Mouse (Mus musculus) spleen, postnatal 4 days (tissue): Measurements from ENCODE around the gene Als2cl.

Experiments
- DNase-seq, 2 experiments: peaks; one replicate each; pipeline ENCODE4 v3.0.0; 2022; ENCODE audit warnings: low spot score in 2 of 2

Als2cl gene

GRCm38 (mm10) chr9:110916786-110917185 lies 37.1 kb downstream of the Als2cl start, which contains the start of gene Fam240a:
Gene Fam240a, minus strand, starts transcription at chr9:110916861.
- no peak for DNase-seq

GRCm38 (mm10) chr9:110920665-110921419 lies 41.2 kb downstream of the Als2cl start:
- DNase-seq, result no peak

DNA sequence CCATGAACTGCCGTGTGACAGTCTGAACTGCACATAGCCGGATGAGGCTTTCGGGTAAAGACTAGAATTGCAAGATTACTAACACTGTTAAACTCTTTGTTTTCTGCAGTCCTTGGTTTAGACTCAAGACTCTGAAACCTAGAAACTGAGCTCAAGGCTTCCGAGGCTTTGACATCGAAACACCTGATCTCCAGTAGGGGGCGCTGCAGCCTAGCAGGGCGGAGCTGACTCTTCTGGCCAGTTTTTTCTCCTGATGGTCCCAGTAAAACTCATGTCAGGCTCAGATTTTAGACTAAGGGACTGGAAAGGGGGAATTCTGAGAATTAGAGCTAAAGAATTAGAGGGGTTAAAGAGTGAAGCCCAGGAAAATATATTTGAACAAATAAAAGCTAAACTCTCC lies 43.1 kb downstream of the Als2cl start:
- peak; percentile 53 to 84 for DNase-seq

- no peak for DNase-seq
Measured at GRCm38 (mm10) chr9:110931573-110931972, 51.9 kb downstream of the Als2cl start.

DNA sequence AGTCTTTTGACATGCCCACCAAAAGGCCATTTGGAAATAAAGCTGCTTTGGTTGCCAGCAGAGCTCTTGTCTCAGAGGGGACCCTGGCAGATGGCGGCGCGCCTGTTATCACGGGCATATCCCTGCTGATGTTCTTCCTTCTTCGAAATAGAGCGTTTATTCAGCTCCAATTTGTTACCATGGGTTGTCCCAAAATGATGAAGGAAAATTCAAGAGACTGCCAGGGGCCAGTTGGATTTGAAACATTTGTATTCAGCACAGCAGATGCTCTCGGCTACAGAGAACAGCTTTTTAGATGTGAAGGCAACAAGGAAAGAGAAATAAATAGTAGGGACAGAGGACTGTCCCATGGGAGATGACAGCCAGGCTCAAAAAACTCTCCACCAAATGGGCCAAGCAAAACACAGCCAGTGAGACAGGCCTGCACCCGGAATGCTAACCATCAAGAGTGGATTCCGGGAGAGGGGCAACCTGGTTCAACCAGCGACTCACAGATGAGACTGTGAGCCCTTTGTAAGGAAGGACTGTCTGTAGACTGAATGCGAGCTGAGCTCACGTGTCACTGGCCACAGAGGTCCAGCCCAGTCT lies 54.3 kb downstream of the Als2cl start:
- no peak for DNase-seq

DNA sequence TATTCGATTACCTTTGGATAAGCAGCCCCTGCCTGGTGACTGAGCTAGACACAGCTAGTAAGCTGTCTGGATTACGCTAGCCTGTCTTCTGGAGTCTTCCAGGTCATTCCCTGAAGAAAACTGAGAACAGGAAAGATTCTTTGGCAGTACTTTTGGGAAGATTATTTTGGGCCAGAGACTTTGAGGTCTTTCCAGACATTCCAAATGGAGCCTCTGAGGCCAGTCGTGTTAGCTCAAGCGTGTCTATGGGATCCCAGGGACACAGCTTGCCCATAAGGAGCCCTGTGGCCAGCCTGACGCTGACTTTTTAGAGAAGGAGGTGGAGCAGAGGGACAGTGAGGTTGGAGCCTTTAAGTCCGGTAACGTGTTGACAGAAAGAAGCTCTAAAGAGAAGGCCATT lies 56.3 kb downstream of the Als2cl start:
- DNase-seq, result no peak

DNA sequence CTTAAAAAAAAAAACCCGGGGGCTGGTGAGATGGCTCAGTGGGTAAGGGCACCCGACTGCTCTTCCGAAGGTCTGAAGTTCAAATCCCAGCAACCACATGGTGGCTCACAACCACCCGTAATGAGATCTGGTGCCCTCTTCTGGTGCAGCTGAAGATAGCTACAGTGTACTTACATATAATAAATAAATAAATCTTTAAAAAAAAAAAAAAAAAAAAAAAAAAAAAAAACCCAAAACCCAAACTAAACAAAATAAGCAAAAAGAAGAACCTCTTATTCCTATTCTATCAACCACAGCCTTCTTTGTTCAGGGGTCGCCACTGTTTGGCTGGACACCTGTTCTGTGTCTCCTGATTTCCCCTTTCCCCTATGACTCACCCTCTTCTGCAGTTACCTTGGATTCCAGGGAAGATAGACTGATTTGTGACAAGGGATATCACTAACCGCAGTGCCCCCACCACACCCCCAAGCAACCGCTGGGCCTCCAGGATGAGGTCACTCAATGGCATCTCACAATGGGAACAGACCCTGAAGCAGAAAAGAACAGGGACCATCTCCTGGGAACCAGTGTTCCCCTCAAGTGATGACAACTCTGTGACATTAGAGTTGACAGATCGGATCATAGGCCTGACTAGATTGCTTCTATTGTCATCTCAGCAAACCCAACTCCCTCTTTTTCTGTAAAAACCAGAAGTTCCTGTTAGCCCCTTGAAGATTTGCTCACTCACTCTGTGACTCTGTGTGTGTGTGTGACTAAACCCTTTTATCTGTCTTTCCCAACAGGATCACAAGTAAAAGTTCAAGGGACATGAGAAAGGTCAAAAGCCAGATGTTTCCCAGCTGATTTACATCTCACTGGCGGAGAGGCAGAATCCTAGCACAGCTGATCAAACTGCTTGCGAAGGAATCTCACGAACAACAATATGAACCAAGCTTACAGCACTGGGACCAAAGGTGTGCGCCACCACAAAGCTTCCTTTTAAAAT lies 58.1 kb downstream of the Als2cl start:
- DNase-seq, result no peak

- no peak for DNase-seq
Measured at GRCm38 (mm10) chr9:110944265-110944664, 64.6 kb downstream of the Als2cl start.

- no peak for DNase-seq
Measured at GRCm38 (mm10) chr9:110945343-110945742, 65.7 kb downstream of the Als2cl start.

GRCm38 (mm10) chr9:110945926-110946325 lies 66.3 kb downstream of the Als2cl start, which contains the start of gene Tdgf1:
Gene Tdgf1, minus strand, starts transcription at chr9:110946158.
- no peak for DNase-seq

DNA sequence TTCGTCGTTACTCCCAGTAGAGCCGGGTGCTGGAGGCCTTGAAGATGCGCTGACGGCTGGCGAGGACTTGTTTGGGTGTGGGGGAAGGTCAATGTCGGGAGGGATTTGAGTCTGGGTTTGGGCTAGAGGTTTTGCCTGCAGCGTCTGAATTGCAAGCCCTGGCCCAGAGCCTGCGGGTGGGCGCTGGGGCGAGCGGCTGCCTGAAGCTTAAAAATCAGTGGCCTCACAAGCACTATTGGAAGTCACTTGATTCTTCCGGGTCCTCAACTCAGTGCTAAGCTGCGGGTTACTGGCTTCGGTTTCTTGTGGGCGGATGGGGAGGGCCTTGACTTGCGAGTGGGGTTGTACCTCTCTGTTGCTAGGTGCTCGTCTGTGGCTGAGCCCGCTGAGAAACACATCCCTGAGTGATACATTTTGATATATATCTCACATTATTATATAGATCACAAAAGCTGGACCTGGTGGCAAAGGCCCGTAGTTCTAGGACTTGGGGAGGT lies 66.9 kb downstream of the Als2cl start:
- DNase-seq, result no peak

DNA sequence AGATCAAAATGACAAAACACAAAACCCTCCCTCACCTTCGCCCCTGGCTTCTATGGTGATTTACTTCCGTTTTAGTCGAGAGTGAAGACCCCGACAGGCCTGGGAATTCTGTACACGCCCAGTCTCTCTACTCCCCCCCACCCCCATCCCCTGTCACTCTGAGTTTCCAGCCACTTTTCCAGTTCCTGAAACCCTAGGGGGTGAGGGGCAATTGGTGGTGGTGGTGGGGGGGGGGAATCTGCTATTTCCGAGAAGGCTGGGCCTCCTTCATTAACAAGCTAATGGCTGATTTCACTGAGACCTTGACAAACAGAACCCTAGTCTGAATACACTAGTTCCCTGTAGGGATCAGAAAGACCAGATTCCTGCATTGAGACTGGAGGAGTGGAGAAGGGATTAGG lies 67.6 kb downstream of the Als2cl start:
- DNase-seq, result no peak

GRCm38 (mm10) chr9:110947900-110948299 lies 68.2 kb downstream of the Als2cl start:
- no peak for DNase-seq

GRCm38 (mm10) chr9:110948813-110949310 lies 69.2 kb downstream of the Als2cl start:
- DNase-seq, result no peak

GRCm38 (mm10) chr9:110950109-110950508 lies 70.4 kb downstream of the Als2cl start:
- DNase-seq, result no peak
